Mouse (Mus musculus) left cerebral cortex, adult 6 months (tissue): ENCODE results near the gene Kif17. TPM values are rescaled to one million over a fixed set of nuclear protein-coding genes. Genes with fewer than 3 reads are reported as not detected.

Source experiments
- long read RNA-seq, 2 experiments: library from polyadenylated mRNA; unstranded; transcript quantifications; one replicate each; pipeline ENCODE4 v2.0.0; 2019 to 2020
- polyA plus RNA-seq: library from polyadenylated mRNA; unstranded; fragments of <200 nt; fragmentation: Nextera tagmentation; gene quantifications from 2 replicates; pipeline ENCODE4 v1.2.3, GENCODE M21; 2021

The Kif17 gene
- 9.6 and 12.4 TPM in 2 replicates for polyA plus RNA-seq
- long read RNA-seq, experiment 1, transcript Kif17-203 (7 exons, 1,968 nt): major isoform, 6 of 150 reads
- long read RNA-seq, experiment 1, partial matches to known transcripts: 21 of 150 reads
- long read RNA-seq, experiment 1, other reads (novel, unspliced or antisense): 116 of 150 reads
- long read RNA-seq, experiment 2, partial matches to known transcripts: 0 of 26 reads
- long read RNA-seq, experiment 2, other reads (novel, unspliced or antisense): 26 of 26 reads

DNA sequence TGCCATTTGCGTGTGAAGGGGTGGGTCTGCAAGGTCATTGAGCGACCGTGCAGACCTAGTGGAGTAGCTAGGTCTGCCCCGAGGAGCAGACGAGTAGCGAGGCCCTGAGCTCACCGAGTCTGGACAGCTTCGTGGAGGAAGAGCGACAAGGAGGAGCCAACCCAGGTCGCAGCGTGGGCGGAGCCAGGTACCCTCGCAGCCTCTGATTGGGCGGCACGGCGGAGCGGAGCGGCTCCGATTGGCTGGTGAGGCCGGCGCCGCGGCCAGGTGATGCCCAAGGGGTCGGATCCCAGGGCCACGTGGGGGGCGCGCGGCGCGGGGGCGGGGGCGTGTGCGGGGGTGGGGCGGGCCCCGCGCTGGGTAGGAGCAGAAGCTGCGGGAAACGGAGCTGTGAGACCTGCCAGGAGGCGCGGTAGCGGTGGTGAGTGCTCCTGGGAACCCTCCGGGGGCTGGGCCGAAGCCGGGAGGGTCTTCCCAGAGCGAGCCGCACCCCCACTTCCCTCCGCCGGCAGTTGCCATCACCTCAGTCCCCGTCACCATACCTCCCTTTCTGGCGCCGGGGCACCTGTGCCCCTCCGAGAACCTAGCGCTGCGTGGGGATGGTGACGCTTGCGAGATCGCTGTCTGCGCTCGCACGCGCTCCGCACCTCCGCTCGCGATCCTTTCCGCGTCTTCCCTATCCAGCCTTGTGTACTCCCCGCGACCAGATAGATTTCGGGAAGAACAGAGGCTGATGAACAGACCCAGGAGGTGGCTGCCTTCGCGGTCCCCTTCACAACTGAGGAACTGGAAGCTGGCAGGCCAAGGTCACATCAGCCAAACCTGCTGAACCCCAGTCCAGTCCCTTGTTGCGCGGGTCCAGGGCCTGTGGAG, at the start of gene Kif17, which contains the start of gene Sh2d5:
Gene Kif17, plus strand, starts transcription at position 348 of the 873 bp plus-strand sequence.
Gene Sh2d5, plus strand, starts transcription at position 316 of the 873 bp plus-strand sequence.

DNA sequence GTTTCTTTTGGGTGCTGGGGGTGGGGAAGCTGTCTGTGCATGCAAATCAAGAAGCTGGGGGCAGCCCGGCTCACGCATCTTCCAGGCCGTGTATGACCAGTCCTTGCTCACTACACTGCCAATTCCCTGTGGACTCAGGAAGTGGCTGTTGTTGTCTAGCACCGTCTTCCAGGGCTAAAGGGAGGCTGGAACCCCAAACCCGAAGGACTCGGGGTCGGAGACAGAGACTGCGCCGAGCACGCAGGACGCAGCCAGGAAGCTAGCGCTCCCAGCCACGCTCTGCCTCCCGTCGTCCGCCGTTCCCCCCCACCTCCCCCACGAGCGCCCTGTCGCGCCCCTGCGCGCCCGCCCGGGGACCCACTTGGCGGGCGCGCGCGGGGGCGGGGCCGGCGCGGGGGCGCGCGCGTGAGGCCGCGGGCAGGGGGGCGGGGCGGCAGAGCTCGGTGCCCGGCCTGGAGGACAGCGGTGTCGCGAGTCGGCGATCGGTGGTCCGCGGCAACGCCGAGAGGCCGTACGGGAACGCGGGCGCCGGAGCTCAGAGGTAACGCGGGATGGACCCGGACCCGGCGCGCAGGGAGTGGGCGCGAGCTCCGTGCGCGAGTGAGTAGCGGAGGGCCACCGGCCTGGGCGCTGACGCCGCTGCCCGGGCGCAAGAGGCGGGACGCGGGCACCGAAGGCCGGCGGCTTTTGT, 33.9 kb upstream of the Kif17 start, which contains the start of gene Hp1bp3:
Gene Hp1bp3, plus strand, starts transcription at position 97 of the 691 bp plus-strand sequence.

DNA sequence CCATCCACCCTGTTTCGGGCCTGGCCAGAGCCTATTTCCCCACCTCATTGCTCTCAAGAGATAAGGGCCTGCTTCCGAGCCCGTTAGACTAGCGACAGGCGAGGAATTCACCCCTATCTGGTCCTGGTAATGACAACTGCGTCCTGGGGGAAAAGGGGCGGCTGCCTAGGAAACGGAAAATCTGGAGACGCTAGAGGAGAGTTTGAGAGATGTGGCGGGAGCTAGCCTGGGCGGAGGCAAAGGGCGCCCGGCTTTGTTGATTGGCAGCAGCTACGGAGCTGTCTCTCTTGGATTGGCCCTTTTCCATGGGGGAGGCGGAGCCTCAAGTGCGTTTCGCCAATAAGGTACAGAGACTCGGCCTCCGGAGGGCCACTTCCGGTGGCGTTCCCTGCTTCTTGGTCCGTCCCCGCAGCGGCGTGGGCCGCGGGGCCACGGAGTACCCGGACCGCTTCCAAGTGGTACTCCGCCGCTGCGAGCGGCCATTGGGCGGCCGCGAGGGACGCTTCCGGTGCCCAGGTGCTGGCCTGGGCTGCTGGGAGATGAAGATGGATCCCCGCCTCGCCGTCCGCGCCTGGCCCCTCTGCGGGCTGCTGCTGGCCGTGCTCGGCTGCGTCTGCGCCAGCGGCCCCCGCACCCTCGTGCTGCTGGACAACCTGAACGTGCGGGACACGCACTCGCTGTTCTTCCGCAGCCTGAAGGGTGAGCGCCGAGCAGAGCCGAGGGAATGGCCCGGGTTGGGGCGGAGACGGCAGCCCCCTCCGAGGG, 54.3 kb downstream of the Kif17 start, which contains the start of gene Ddost:
Gene Ddost, plus strand, starts transcription at position 391 of the 765 bp plus-strand sequence.

DNA sequence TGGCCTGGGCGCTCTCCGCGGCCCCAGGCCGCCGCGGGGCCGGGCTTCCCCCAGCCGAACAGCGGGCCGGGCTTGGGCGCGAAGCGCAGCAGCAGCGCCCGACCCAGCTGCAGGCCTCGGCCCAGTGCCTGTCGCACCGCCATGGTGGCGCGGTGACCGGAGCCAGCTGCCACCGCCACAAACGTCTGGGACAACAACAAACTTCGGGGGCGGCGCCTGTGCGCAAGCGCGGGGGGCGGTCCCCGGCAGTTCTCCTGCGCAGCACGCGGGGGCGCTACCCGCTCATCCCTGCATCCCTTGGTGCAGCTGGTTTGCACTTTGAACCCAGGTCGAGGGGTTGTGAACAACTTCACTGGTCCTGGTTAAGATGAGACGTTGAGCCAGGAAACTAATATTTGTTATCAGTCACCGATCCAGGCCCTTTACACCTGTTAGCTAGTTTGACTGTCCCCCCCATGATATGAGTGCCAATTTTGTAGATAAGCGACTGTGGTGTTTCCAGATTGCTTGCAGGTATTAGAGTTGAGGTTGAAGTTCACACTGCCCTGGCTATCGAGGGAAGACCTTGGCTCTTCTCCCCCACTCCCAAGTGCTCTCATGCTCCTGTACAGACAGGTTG, 76.0 kb downstream of the Kif17 start, which contains the start of gene Pink1:
Gene Pink1, minus strand, starts transcription at position 231 of the 619 bp plus-strand sequence.

Other genes starting within 250 kb of the Kif17 start
- gene Hp1bp3, start 34.1 kb upstream of the Kif17 start, polyA plus RNA-seq: 194 and 282 TPM in 2 replicates
- gene Sh2d5, start within 50 bp of the Kif17 start, polyA plus RNA-seq: 31.1 and 43.4 TPM in 2 replicates
- gene Ddost, start 54.3 kb downstream of the Kif17 start, polyA plus RNA-seq: 142 and 156 TPM in 2 replicates
- 137 and 428 TPM in 2 replicates for gene Pink1, start 75.9 kb downstream of the Kif17 start, polyA plus RNA-seq
- gene Cda, start 117.6 kb downstream of the Kif17 start, polyA plus RNA-seq: 1.8 and 3.0 TPM in 2 replicates
- 10.8 and 18.1 TPM in 2 replicates for gene Fam43b, start 146.1 kb downstream of the Kif17 start, polyA plus RNA-seq
- gene Mul1, start 184.2 kb downstream of the Kif17 start, polyA plus RNA-seq: 23.2 and 32.2 TPM in 2 replicates
- 182 and 266 TPM in 2 replicates for gene Camk2n1, start 203.9 kb downstream of the Kif17 start, polyA plus RNA-seq